Mouse (Mus musculus): ENCODE measurements around the gene Ivd. TPM values are rescaled to one million over a fixed set of nuclear protein-coding genes. Genes with fewer than 3 reads are reported as not detected.

The Ivd gene
- total and polyA plus RNA-seq, 3 experiments: 25.5 to 29.3 (median 27.6) TPM

GRCm38 (mm10) chr2:118876453-118876852 lies 14.7 kb downstream of the Ivd start:
- H3K27me3 ChIP-seq (replicated peaks): no peaks in the 10 kb centered on the region
- no peaks in the 10 kb centered on the region for H3K4me1 ChIP-seq (ENCODE audit: control insufficient read depth in 1 of 2, insufficient read depth in 2 of 2)
- no peak overlapping the region for H3K4me3 ChIP-seq (replicated peaks in 1 of 3; ENCODE audit: low read depth in 2 of 3, low read length in 2 of 3, poor library complexity in 1 of 3)
- H3K27ac ChIP-seq (ENCODE audit: insufficient read depth, low read depth): no peak overlapping the region
- TF ChIP-seq ZKSCAN1 (IDR thresholded peaks at IDR 0.05; ENCODE audit: borderline replicate concordance, low read depth, low read length) (no peak), SMC3 (IDR thresholded peaks at IDR 0.05; ENCODE audit: low read depth, low read length) (no peak), MEF2A (IDR thresholded peaks at IDR 0.05; ENCODE audit: borderline replicate concordance, low read depth, low read length) (no peak), RCOR1 (conservative IDR thresholded peaks at IDR 0.05; ENCODE audit: low read depth, low read length) (no peak)
- in situ Hi-C loops (cut with MboI; ENCODE audit: low pct_ligation_motif_present, low pct_unique_long_range_greater_than_20kb, low sequenced_read_pairs) (loop anchor here (25.0 kb wide), 2 partner anchors 311 to 389 kb away; partner anchors contain the start of gene Srp14), dilution Hi-C loops (cut with MboI; ENCODE audit: extremely low pct_ligation_motif_present, extremely low pct_unique_long_range_greater_than_20kb, low sequenced_read_pairs) (no loop called here)
- H3K36me3 ChIP-seq (replicated peaks in 1 of 2; ENCODE audit: control insufficient read depth in 1 of 2, insufficient read depth in 1 of 2, low read length in 1 of 2): peaks cover 31 to 87% of the 10 kb centered on the region in 2 experiments
- no peak overlapping the region for H3K4me2 ChIP-seq (ENCODE audit: insufficient read depth, low read depth, poor library complexity, severe bottlenecking)
- no peak overlapping the region for H3K9ac ChIP-seq (ENCODE audit: insufficient read depth, low read depth)
- no peaks in the 10 kb centered on the region for H3K9me3 ChIP-seq (replicated peaks; ENCODE audit: low read length)
- H3K79me2 ChIP-seq (replicated peaks; ENCODE audit: control insufficient read depth, extremely low read depth, insufficient read depth, poor library complexity, severe bottlenecking): no peaks in the 10 kb centered on the region
- no peak for DNase-seq (ENCODE audit: extremely low read depth)

DNA sequence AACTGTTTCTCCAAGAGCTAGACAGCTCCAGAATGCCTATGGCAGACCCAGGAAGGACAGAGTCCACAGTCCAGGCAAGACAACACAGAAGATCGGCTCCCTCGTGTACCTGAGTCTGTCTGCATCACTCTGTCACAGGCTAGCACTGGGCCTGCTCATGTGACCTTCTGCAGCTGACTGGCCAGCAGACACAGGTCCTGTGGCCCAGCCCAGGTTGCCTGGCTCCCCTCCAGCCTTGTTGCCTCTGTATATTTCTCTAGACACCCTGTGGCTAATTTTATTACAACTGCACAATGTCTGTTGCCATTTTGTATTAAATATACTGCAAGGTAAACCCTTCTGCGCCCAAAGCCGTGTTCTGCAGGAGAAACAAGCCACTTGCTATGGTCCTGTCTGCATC lies 19.3 kb downstream of the Ivd start:
- no peak overlapping the region for H3K27ac ChIP-seq (ENCODE audit: insufficient read depth, low read depth)
- no peak overlapping the region for H3K9ac ChIP-seq (ENCODE audit: insufficient read depth, low read depth)
- no peaks in the 10 kb centered on the region for H3K27me3 ChIP-seq (replicated peaks)
- no peak for TF ChIP-seq JUND (conservative IDR thresholded peaks at IDR 0.05; ENCODE audit: low read depth, low read length)
- peaks cover 11 to 40% of the 10 kb centered on the region in 2 experiments for H3K4me1 ChIP-seq (ENCODE audit: control insufficient read depth in 1 of 2, insufficient read depth in 2 of 2)
- H3K4me2 ChIP-seq (ENCODE audit: insufficient read depth, low read depth, poor library complexity, severe bottlenecking): no peak overlapping the region
- in situ Hi-C loops (cut with MboI; ENCODE audit: low pct_ligation_motif_present, low pct_unique_long_range_greater_than_20kb, low sequenced_read_pairs): loop anchor here (5.0 to 25.0 kb wide), 3 partner anchors 114 to 394 kb away; partner anchors contain the start of gene Srp14
- dilution Hi-C loops (cut with MboI; ENCODE audit: extremely low pct_ligation_motif_present, extremely low pct_unique_long_range_greater_than_20kb, low sequenced_read_pairs): no loop called here
- H3K79me2 ChIP-seq (replicated peaks; ENCODE audit: control insufficient read depth, extremely low read depth, insufficient read depth, poor library complexity, severe bottlenecking): no peaks in the 10 kb centered on the region
- no peaks in the 10 kb centered on the region for H3K9me3 ChIP-seq (replicated peaks; ENCODE audit: low read length)
- no peak overlapping the region for H3K4me3 ChIP-seq (replicated peaks in 1 of 3; ENCODE audit: low read depth in 2 of 3, low read length in 2 of 3, poor library complexity in 1 of 3)
- no peak for DNase-seq (ENCODE audit: extremely low read depth)
- peaks cover 19 to 50% of the 10 kb centered on the region in 2 experiments for H3K36me3 ChIP-seq (replicated peaks in 1 of 2; ENCODE audit: control insufficient read depth in 1 of 2, insufficient read depth in 1 of 2, low read length in 1 of 2)

DNA sequence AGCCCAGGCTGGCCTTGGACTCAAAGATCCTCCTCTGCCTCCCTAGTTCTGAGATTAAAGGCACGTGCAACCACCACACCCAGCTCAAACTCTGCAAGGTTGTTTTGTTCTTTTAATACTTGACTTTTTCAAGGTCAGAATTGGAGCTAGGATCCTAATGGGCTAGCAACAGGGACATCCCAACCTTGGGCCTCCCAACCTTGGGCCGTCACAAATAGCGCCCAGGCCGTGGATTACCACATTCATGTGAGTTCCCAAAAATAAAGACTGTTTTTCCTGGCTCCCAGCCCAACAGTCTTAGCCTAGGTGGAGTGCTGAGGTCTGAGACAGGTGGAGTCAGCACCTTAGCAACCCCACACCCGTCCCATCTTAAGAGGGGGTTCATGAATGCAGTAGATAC lies 20.2 kb downstream of the Ivd start:
- Histone ChIP-seq H3K4me2 (ENCODE audit: insufficient read depth, low read depth, poor library complexity, severe bottlenecking) (no peak overlapping the region), H3K27ac (ENCODE audit: insufficient read depth, low read depth) (no peak overlapping the region), H3K79me2 (replicated peaks; ENCODE audit: control insufficient read depth, extremely low read depth, insufficient read depth, poor library complexity, severe bottlenecking) (no peaks in the 10 kb centered on the region), H3K9me3 (replicated peaks; ENCODE audit: low read length) (no peaks in the 10 kb centered on the region), H3K27me3 (replicated peaks) (no peaks in the 10 kb centered on the region), H3K4me3 (replicated peaks in 1 of 3; ENCODE audit: low read depth in 2 of 3, low read length in 2 of 3, poor library complexity in 1 of 3) (no peak overlapping the region), H3K36me3 (replicated peaks in 1 of 2; ENCODE audit: control insufficient read depth in 1 of 2, insufficient read depth in 1 of 2, low read length in 1 of 2) (peaks cover 12 to 41% of the 10 kb centered on the region in 2 experiments), H3K4me1 (ENCODE audit: control insufficient read depth in 1 of 2, insufficient read depth in 2 of 2) (peaks cover 11 to 48% of the 10 kb centered on the region in 2 experiments), H3K9ac (ENCODE audit: insufficient read depth, low read depth) (no peak overlapping the region)
- TF ChIP-seq PAX5 (IDR thresholded peaks at IDR 0.05; ENCODE audit: low read length) (no peak), MAFK (IDR thresholded peaks at IDR 0.05; ENCODE audit: insufficient replicate concordance, low read length) (no peak), SIN3A (IDR thresholded peaks at IDR 0.05; ENCODE audit: low read length) (no peak)
- dilution Hi-C loops (cut with MboI; ENCODE audit: extremely low pct_ligation_motif_present, extremely low pct_unique_long_range_greater_than_20kb, low sequenced_read_pairs): no loop called here
- in situ Hi-C loops (cut with MboI; ENCODE audit: low pct_ligation_motif_present, low pct_unique_long_range_greater_than_20kb, low sequenced_read_pairs): loop anchor here (5.0 to 25.0 kb wide), 3 partner anchors 115 to 395 kb away; partner anchors contain the start of gene Srp14
- no peak for DNase-seq (ENCODE audit: extremely low read depth)
